Mouse (Mus musculus) embryonic facial prominence, embryonic 11.5 days (tissue): ENCODE measurements at regions not wholly inside any gene's neighbourhood (a gene's known extent, or its start where the extent isn't known, plus 50 kb on each side); places are given as distances from the start of the nearest gene placed in this dataset.

Source experiments
- ATAC-seq: fragments of 200-750 bp; cut with Nextera tagmentation; replicated peaks from 2 replicates; pipeline ENCODE4 v1.8.0; 2017; ENCODE audit warnings: low read depth; ENCODE audit not compliant: insufficient number of reproducible peaks, low FRiP score, low TSS enrichment
- DNase-seq: peaks from one replicate; pipeline ENCODE4 v3.0.0-alpha.2; 2015; ENCODE audit warnings: low spot score
- H3K27ac ChIP-seq: fragments of 300-500 bp; sonication (generic); replicated peaks from 2 replicates; pipeline ENCODE4 v1.5.1; 2014; ENCODE audit warnings: mild to moderate bottlenecking, low read depth, low read length, control low read depth
- H3K27me3 ChIP-seq: fragments of 300-500 bp; sonication (generic); 2 replicates; pipeline ENCODE4 v1.6.1; 2014; ENCODE audit warnings: mild to moderate bottlenecking, low read length, moderate library complexity, mixed read lengths; ENCODE audit not compliant: control insufficient read depth, insufficient read depth
- H3K36me3 ChIP-seq: fragments of 300-500 bp; sonication (generic); replicated peaks from 2 replicates; pipeline ENCODE4 v1.6.1; 2014; ENCODE audit warnings: low read depth, mild to moderate bottlenecking, low read length, moderate library complexity, mixed read lengths; ENCODE audit not compliant: control insufficient read depth, insufficient read depth
- H3K4me1 ChIP-seq: fragments of 300-500 bp; sonication (generic); 2 replicates; pipeline ENCODE4 v1.6.1; 2014; ENCODE audit warnings: low read length, mixed read lengths; ENCODE audit not compliant: control insufficient read depth, insufficient read depth
- H3K4me2 ChIP-seq: fragments of 300-500 bp; sonication (generic); 2 replicates; pipeline ENCODE4 v1.6.1; 2014; ENCODE audit warnings: low read depth, mild to moderate bottlenecking, control low read depth, low read length, moderate library complexity
- H3K4me3 ChIP-seq: fragments of 300-500 bp; sonication (generic); 2 replicates; pipeline ENCODE4 v1.5.1; 2014; ENCODE audit warnings: low read depth, low read length, control low read depth
- H3K9ac ChIP-seq: fragments of 300-500 bp; sonication (generic); replicated peaks from 2 replicates; pipeline ENCODE4 v1.6.1; 2014; ENCODE audit warnings: mild to moderate bottlenecking, control low read depth, low read length
- H3K9me3 ChIP-seq: fragments of 300-500 bp; sonication (generic); replicated peaks from 2 replicates; pipeline ENCODE4 v1.6.1; 2016; ENCODE audit warnings: mild to moderate bottlenecking, low read length, inconsistent platforms, mixed read lengths; ENCODE audit not compliant: control insufficient read depth
- WGBS: fragments of 180-500 bp; shearing (Covaris S2); extraction: QIAGEN DNeasy Blood & Tissue Kit; methylation state at CpG from one replicate; pipeline ENCODE4 v1.1.7; 2014; 5-methylcytosine and 5-hydroxymethylcytosine counted together

DNA sequence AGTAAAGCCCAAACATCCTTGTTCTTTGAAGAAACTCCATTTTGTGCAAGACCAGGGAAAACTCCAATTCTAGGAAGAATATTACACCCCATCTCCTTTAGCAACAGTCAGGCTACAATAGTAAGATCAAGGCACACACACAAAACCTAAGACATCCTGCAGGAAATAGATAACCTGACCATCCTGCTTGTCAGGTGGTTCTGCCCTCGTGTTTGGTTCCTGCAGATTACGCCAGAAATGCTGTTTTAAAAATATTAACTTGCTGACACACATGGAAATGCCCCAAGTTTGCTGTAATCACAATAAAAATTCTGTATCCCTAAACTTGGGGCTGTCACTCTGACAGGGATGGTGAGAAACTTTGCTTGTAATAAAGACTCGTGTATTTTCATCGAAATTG, 251.6 kb downstream of the Kcnj3 start:
- H3K27ac ChIP-seq, result no peak overlapping the region
- WGBS, result 85% methylated on average over 4 of the region's 4 CpGs
- ATAC-seq, result no peak
- DNase-seq, result no peak
- no peaks in the 10 kb centered on the region for H3K27me3 ChIP-seq
- H3K4me3 ChIP-seq, result no peak overlapping the region
- H3K9ac ChIP-seq, result no peak overlapping the region
- H3K4me1 ChIP-seq, result no peaks in the 10 kb centered on the region
- H3K36me3 ChIP-seq, result no peaks in the 10 kb centered on the region
- H3K4me2 ChIP-seq, result no peak overlapping the region
- H3K9me3 ChIP-seq, result no peaks in the 10 kb centered on the region

DNA sequence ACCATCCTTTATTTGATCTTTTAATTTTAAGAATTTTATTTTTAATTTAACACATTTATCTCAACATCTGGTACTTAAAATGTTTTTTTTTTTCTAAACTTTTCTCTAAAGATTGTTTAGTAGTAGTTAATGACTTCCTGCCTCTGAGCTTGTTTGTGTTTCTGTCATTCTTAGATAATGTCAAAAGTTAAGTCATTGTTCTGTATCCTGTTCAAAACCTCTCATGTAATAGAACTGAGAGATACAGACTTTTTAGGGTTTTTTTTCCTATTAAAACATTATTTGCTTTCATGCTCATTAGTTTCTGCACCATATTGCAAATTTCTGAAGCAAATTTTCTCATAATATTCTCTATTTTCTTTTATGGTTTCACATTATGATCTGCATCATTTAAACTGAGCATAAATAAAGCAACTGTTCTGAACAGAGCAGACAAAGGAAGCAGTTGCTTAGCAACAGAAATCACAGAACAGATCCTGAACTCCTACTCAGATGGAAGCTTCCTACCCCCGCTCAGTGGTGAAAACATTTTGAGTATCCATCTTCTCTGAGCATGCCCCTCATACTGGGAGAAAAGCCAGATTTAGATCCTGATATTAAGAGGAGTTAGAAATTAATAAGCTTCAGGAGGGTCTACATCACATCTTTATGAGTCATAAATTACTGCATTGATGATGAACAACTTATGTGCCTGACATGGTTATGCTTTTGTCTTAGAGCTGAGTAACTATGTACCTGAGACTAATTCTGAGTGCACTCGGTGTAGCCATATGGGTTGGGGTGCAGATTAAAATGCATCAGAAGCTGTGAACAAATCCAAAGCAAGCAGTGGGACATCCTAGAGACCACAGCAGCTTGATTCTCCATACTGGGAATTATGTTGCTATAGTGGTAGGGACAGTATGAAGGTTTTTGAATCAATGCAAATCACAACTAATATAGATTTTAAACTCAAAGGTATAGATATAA, 257.4 kb downstream of the Kcnj3 start:
- Histone ChIP-seq H3K4me3 (no peak overlapping the region), H3K4me2 (no peak overlapping the region), H3K4me1 (no peaks in the 10 kb centered on the region), H3K27me3 (no peaks in the 10 kb centered on the region), H3K36me3 (no peaks in the 10 kb centered on the region), H3K9me3 (no peaks in the 10 kb centered on the region), H3K27ac (no peak overlapping the region), H3K9ac (no peak overlapping the region)
- DNase-seq, result peak; percentile 43
- ATAC-seq, result no peak
- 71% methylated on average over 2 of the region's 2 CpGs for WGBS

DNA sequence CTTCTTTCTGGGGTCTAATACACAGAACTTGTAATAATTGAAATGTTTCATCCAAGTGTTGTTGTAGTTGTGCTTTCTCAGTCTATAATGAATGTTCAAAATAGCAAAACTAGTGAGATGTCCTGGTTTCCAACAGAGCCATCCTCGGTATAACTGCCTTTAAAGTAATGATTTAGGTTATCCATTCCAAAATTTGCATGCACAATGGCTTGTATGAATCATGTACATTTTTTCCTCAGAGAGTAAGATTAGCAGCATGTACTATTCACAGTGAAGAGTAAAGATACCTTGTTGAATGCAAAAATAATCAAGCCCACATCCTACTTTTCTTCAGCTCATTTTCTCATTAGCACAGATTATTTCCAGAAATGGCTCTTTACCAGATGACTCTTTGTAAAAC, 263.9 kb downstream of the Kcnj3 start:
- no peaks in the 10 kb centered on the region for H3K9me3 ChIP-seq
- H3K27me3 ChIP-seq, result no peaks in the 10 kb centered on the region
- no peak overlapping the region for H3K27ac ChIP-seq
- 91% methylated on average over 1 of the region's 1 CpGs for WGBS
- DNase-seq (no peak), ATAC-seq (no peak)
- H3K4me1 ChIP-seq, result no peaks in the 10 kb centered on the region
- H3K4me2 ChIP-seq, result no peak overlapping the region
- H3K36me3 ChIP-seq, result no peaks in the 10 kb centered on the region
- no peak overlapping the region for H3K4me3 ChIP-seq
- no peak overlapping the region for H3K9ac ChIP-seq
